Mouse (Mus musculus): ENCODE measurements at regions not wholly inside any gene's neighbourhood (a gene's known extent, or its start where the extent isn't known, plus 50 kb on each side); places are given as distances from the start of the nearest gene placed in this dataset.

- no peak for DNase-seq
- TF ChIP-seq POLR2A (IDR thresholded peaks at IDR 0.05; ENCODE audit: control insufficient read depth, extremely low read depth, insufficient read depth, low read length, poor library complexity) (no peak), CTCF (IDR thresholded peaks at IDR 0.05; ENCODE audit: borderline replicate concordance, control insufficient read depth, extremely low read depth, insufficient read depth, low read length, poor library complexity) (no peak)
- WGBS, result 85% methylated on average over 3 of the region's 3 CpGs
Observed at GRCm38 (mm10) chr9:115499536-115499935, 189.3 kb upstream of the Stt3b start.

GRCm38 (mm10) chr9:115504789-115505188, 194.6 kb upstream of the Stt3b start:
- 72% methylated on average over 2 of the region's 2 CpGs for WGBS
- H3K27me3 ChIP-seq (ENCODE audit: control insufficient read depth, insufficient read depth, low read length), result no peaks in the 10 kb centered on the region
- no peak for DNase-seq

More at GRCm38 (mm10) chr9:115499536-115499935, 189.3 kb upstream of the Stt3b start:
- Histone ChIP-seq H3K36me3 (ENCODE audit: control insufficient read depth, insufficient read depth, low read length) (no peaks in the 10 kb centered on the region), H3K27me3 (ENCODE audit: control insufficient read depth, insufficient read depth, low read length) (no peaks in the 10 kb centered on the region), H3K4me1 (replicated peaks; ENCODE audit: control insufficient read depth, insufficient read depth, low read length) (no peaks in the 10 kb centered on the region), H3K27ac (ENCODE audit: control insufficient read depth, insufficient read depth, low read length) (no peak overlapping the region), H3K4me3 (ENCODE audit: control insufficient read depth, insufficient read depth, low read length) (no peak overlapping the region)

GRCm38 (mm10) chr9:115507131-115507689, 197.0 kb upstream of the Stt3b start:
- no peaks in the 10 kb centered on the region for H3K27me3 ChIP-seq (ENCODE audit: control insufficient read depth, insufficient read depth, low read length)
- H3K4me3 ChIP-seq (ENCODE audit: control insufficient read depth, insufficient read depth, low read length), result no peak overlapping the region
- H3K4me1 ChIP-seq (replicated peaks; ENCODE audit: control insufficient read depth, insufficient read depth, low read length), result no peaks in the 10 kb centered on the region
- no peak overlapping the region for H3K27ac ChIP-seq (ENCODE audit: control insufficient read depth, insufficient read depth, low read length)
- WGBS, result 92% methylated on average over 7 of the region's 7 CpGs
- no peak for DNase-seq
- no peaks in the 10 kb centered on the region for H3K36me3 ChIP-seq (ENCODE audit: control insufficient read depth, insufficient read depth, low read length)
- TF ChIP-seq CTCF (IDR thresholded peaks at IDR 0.05; ENCODE audit: borderline replicate concordance, control insufficient read depth, extremely low read depth, insufficient read depth, low read length, poor library complexity) (no peak), POLR2A (IDR thresholded peaks at IDR 0.05; ENCODE audit: control insufficient read depth, extremely low read depth, insufficient read depth, low read length, poor library complexity) (no peak)

More at GRCm38 (mm10) chr9:115504789-115505188, 194.6 kb upstream of the Stt3b start:
- H3K4me1 ChIP-seq (replicated peaks; ENCODE audit: control insufficient read depth, insufficient read depth, low read length), result no peaks in the 10 kb centered on the region
- no peaks in the 10 kb centered on the region for H3K36me3 ChIP-seq (ENCODE audit: control insufficient read depth, insufficient read depth, low read length)
- TF ChIP-seq POLR2A (IDR thresholded peaks at IDR 0.05; ENCODE audit: control insufficient read depth, extremely low read depth, insufficient read depth, low read length, poor library complexity) (no peak), CTCF (IDR thresholded peaks at IDR 0.05; ENCODE audit: borderline replicate concordance, control insufficient read depth, extremely low read depth, insufficient read depth, low read length, poor library complexity) (no peak)
- H3K4me3 ChIP-seq (ENCODE audit: control insufficient read depth, insufficient read depth, low read length), result no peak overlapping the region
- H3K27ac ChIP-seq (ENCODE audit: control insufficient read depth, insufficient read depth, low read length), result no peak overlapping the region

GRCm38 (mm10) chr9:115512835-115513629, 202.8 kb upstream of the Stt3b start:
- Histone ChIP-seq H3K4me3 (ENCODE audit: control insufficient read depth, insufficient read depth, low read length) (peak overlapping the region; percentile 12), H3K27ac (ENCODE audit: control insufficient read depth, insufficient read depth, low read length) (no peak overlapping the region), H3K4me1 (replicated peaks; ENCODE audit: control insufficient read depth, insufficient read depth, low read length) (peaks cover 5% of the 10 kb centered on the region; the same call in 1 of the 2 replicates), H3K36me3 (ENCODE audit: control insufficient read depth, insufficient read depth, low read length) (no peaks in the 10 kb centered on the region), H3K27me3 (ENCODE audit: control insufficient read depth, insufficient read depth, low read length) (no peaks in the 10 kb centered on the region)
- DNase-seq, result no peak
- WGBS, result 40% methylated on average over 16 of the region's 16 CpGs
- TF ChIP-seq CTCF (IDR thresholded peaks at IDR 0.05; ENCODE audit: borderline replicate concordance, control insufficient read depth, extremely low read depth, insufficient read depth, low read length, poor library complexity) (no peak), POLR2A (IDR thresholded peaks at IDR 0.05; ENCODE audit: control insufficient read depth, extremely low read depth, insufficient read depth, low read length, poor library complexity) (no peak)

GRCm38 (mm10) chr9:115517903-115518302, 207.7 kb upstream of the Stt3b start:
- no peaks in the 10 kb centered on the region for H3K36me3 ChIP-seq (ENCODE audit: control insufficient read depth, insufficient read depth, low read length)
- H3K27me3 ChIP-seq (ENCODE audit: control insufficient read depth, insufficient read depth, low read length), result no peaks in the 10 kb centered on the region
- peaks cover under 1% of the 10 kb centered on the region; the same call in 1 of the 2 replicates for H3K4me1 ChIP-seq (replicated peaks; ENCODE audit: control insufficient read depth, insufficient read depth, low read length)
- TF ChIP-seq POLR2A (IDR thresholded peaks at IDR 0.05; ENCODE audit: control insufficient read depth, extremely low read depth, insufficient read depth, low read length, poor library complexity) (no peak), CTCF (IDR thresholded peaks at IDR 0.05; ENCODE audit: borderline replicate concordance, control insufficient read depth, extremely low read depth, insufficient read depth, low read length, poor library complexity) (no peak)
- no peak for DNase-seq
- H3K27ac ChIP-seq (ENCODE audit: control insufficient read depth, insufficient read depth, low read length), result no peak overlapping the region
- no peak overlapping the region for H3K4me3 ChIP-seq (ENCODE audit: control insufficient read depth, insufficient read depth, low read length)

- Histone ChIP-seq H3K27ac (ENCODE audit: control insufficient read depth, insufficient read depth, low read length) (no peak overlapping the region), H3K36me3 (ENCODE audit: control insufficient read depth, insufficient read depth, low read length) (no peaks in the 10 kb centered on the region), H3K27me3 (ENCODE audit: control insufficient read depth, insufficient read depth, low read length) (no peaks in the 10 kb centered on the region), H3K4me1 (replicated peaks; ENCODE audit: control insufficient read depth, insufficient read depth, low read length) (peaks cover 28% of the 10 kb centered on the region), H3K4me3 (ENCODE audit: control insufficient read depth, insufficient read depth, low read length) (no peak overlapping the region)
- DNase-seq, result no peak
- TF ChIP-seq POLR2A (IDR thresholded peaks at IDR 0.05; ENCODE audit: control insufficient read depth, extremely low read depth, insufficient read depth, low read length, poor library complexity) (no peak), CTCF (IDR thresholded peaks at IDR 0.05; ENCODE audit: borderline replicate concordance, control insufficient read depth, extremely low read depth, insufficient read depth, low read length, poor library complexity) (no peak)
- WGBS, result 39% methylated on average over 3 of the region's 3 CpGs
Observed at GRCm38 (mm10) chr9:115524161-115524560, 213.9 kb upstream of the Stt3b start.
